Mouse (Mus musculus) lung, embryonic 16.5 days (tissue): ENCODE measurements at regions not wholly inside any gene's neighbourhood (a gene's known extent, or its start where the extent isn't known, plus 50 kb on each side); places are given as distances from the start of the nearest gene placed in this dataset.

Source experiments
- ATAC-seq: fragments of 200-750 bp; cut with Nextera tagmentation; 2 replicates; pipeline ENCODE4 v1.8.0; 2017; ENCODE audit warnings: low read depth, mild to moderate bottlenecking, moderate library complexity
- H3K27ac ChIP-seq: fragments of 300-500 bp; sonication (generic); 2 replicates; pipeline ENCODE4 v1.5.1; 2014; ENCODE audit warnings: mild to moderate bottlenecking, control low read depth, low read length
- H3K27me3 ChIP-seq: fragments of 300-500 bp; sonication (generic); 2 replicates; pipeline ENCODE4 v1.6.1; 2014; ENCODE audit warnings: low read depth, low read length, mixed read lengths; ENCODE audit not compliant: control insufficient read depth, insufficient read depth
- H3K36me3 ChIP-seq: fragments of 300-500 bp; sonication (generic); 2 replicates; pipeline ENCODE4 v1.6.1; 2014; ENCODE audit warnings: low read length; ENCODE audit not compliant: control insufficient read depth, insufficient read depth
- H3K4me1 ChIP-seq: fragments of 300-500 bp; sonication (generic); replicated peaks from 2 replicates; pipeline ENCODE4 v1.6.1; 2014; ENCODE audit warnings: low read length, mixed read lengths; ENCODE audit not compliant: control insufficient read depth, insufficient read depth
- H3K4me2 ChIP-seq: fragments of 300-500 bp; sonication (generic); 2 replicates; pipeline ENCODE4 v1.6.1; 2014; ENCODE audit warnings: low read depth, low read length, control low read depth
- H3K4me3 ChIP-seq: fragments of 300-500 bp; sonication (generic); 2 replicates; pipeline ENCODE4 v1.5.1; 2014; ENCODE audit warnings: mild to moderate bottlenecking, low read length, control low read depth
- H3K9ac ChIP-seq: fragments of 300-500 bp; sonication (generic); 2 replicates; pipeline ENCODE4 v1.6.1; 2014; ENCODE audit warnings: low read length, control low read depth
- H3K9me3 ChIP-seq: fragments of 300-500 bp; sonication (generic); 2 replicates; pipeline ENCODE4 v1.6.1; 2016; ENCODE audit warnings: low read length; ENCODE audit not compliant: control insufficient read depth
- WGBS: fragments of 180-500 bp; shearing (Covaris S2); extraction: QIAGEN DNeasy Blood & Tissue Kit; methylation state at CpG from one replicate; pipeline ENCODE4 v1.1.7; 2014; 5-methylcytosine and 5-hydroxymethylcytosine counted together

DNA sequence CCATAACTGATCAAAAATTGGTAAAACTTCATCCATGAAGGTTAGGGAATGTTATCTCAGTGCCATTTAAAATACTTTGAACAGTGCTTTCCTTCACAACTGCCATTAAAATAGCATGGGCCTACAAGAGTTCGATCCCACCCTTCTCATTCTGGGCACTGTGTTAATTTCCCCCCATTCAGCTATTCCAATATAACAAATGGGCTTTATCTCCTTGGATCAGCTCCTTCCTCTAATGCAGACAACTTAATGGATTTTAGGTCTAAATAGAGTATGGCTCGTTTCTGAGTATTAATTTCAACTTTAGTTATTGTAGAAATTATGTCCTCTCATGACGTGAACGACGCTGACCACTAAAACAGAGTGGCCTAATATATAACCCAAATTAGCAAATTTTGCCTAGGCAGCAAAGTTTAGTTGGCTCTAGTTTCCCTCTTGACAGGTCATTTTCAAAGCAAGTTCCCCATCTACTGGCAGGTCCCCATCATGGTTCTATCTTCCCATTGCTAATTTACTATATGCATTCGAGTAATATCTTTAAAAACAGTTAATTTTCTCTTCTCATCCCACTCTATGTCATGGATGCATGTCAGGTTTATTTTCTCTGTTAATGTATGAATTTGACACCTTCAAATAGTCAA, 544.1 kb downstream of the Arl4a start:
- no peak overlapping the region for H3K4me2 ChIP-seq
- H3K27me3 ChIP-seq = no peaks in the 10 kb centered on the region
- H3K4me1 ChIP-seq = no peaks in the 10 kb centered on the region
- no peak overlapping the region for H3K27ac ChIP-seq
- ATAC-seq = no peak
- WGBS = 53% methylated on average over 6 of the region's 6 CpGs
- no peaks in the 10 kb centered on the region for H3K36me3 ChIP-seq
- no peak overlapping the region for H3K9ac ChIP-seq
- no peak overlapping the region for H3K4me3 ChIP-seq
- no peaks in the 10 kb centered on the region for H3K9me3 ChIP-seq

DNA sequence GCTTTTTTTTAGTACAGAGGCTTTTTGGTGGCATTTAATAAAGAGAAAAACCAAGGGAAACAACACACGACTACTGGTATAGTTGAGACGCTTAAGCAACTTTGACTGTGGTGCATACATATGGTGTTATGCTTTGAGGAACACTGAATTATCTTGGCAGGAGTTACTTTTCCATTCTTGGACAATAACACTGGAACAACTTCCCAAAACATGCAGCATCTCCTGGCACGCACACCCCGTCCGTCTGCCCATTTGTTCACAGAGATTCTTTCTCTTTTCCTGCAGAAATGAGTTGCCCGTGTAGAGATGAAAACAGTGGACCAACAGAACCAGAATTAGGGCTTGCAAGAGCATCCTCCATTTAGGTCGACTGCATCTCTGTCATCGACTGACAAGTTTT, 544.7 kb downstream of the Arl4a start:
- no peaks in the 10 kb centered on the region for H3K9me3 ChIP-seq
- H3K27ac ChIP-seq = no peak overlapping the region
- H3K27me3 ChIP-seq = no peaks in the 10 kb centered on the region
- H3K36me3 ChIP-seq = no peaks in the 10 kb centered on the region
- no peak overlapping the region for H3K9ac ChIP-seq
- H3K4me2 ChIP-seq = no peak overlapping the region
- H3K4me3 ChIP-seq = no peak overlapping the region
- WGBS = 54% methylated on average over 8 of the region's 8 CpGs
- peak; percentile 69; the same call in 1 of the 2 replicates for ATAC-seq
- no peaks in the 10 kb centered on the region for H3K4me1 ChIP-seq

- H3K27me3 ChIP-seq = no peaks in the 10 kb centered on the region
- no peak for ATAC-seq
- H3K4me2 ChIP-seq = no peak overlapping the region
- no peak overlapping the region for H3K27ac ChIP-seq
- no peaks in the 10 kb centered on the region for H3K4me1 ChIP-seq
- no peaks in the 10 kb centered on the region for H3K9me3 ChIP-seq
- no peak overlapping the region for H3K4me3 ChIP-seq
- no peaks in the 10 kb centered on the region for H3K36me3 ChIP-seq
- H3K9ac ChIP-seq = no peak overlapping the region
These were observed 564.8 kb downstream of the Arl4a start for GRCm38 (mm10) chr12:39472984-39473383.
